Mouse (Mus musculus) heart, postnatal 0 days (tissue): ENCODE measurements around the gene AI854703.

ENCODE experiments used
- CTCF ChIP-seq: IDR thresholded peaks from 2 replicates; pipeline ENCODE4 v1.5.1; 2016; ENCODE audit warnings: antibody characterized with exemption, control low read depth, low read depth
- EP300 ChIP-seq: IDR thresholded peaks from 2 replicates; pipeline ENCODE4 v1.6.1; 2016; ENCODE audit warnings: antibody characterized with exemption, low read depth

DNA sequence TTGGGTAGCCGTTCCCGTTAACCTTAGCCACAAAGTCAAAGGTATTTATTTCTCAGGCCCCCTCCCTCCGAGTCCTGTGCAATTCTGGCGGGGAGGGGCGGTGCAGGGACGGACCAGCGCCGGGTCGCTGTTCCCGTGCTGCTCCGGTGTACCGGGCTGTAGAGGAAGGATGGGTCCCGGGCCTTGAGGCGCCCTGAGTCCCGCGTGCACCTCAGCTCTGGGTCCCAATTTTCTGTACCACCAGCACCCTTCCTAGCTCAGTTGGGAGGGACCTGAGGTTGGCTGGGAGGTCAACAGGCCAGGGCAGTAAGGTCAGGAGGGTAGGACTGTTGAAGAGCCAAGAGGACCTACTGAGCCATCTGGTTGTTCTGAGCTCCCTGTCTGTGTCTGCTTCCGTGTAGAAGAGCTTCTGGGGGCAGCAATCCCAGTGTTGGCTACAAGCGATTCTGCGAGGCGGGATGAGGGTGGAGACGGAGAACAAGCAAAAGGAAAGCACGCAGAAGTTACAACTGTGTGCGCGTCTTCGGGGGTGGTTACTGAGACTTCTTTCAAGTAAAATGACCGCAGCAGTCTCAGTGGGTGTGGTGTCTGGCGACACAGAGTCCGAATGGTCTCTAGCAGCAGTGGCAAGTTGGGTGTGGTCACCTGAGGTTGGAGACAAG is 24.4 kb upstream of the AI854703 start:
- TF ChIP-seq CTCF: no peak
- no peak for TF ChIP-seq EP300
